Mouse (Mus musculus) CH12.LX (cell line): ENCODE measurements around the gene Gm49320. TPM values are rescaled to one million over a fixed set of nuclear protein-coding genes. Genes with fewer than 3 reads are reported as not detected.

Source experiments
- DNase-seq: peaks from one replicate; pipeline ENCODE4 v3.0.0-alpha.2; 2013; ENCODE audit errors: extremely low read depth
- H3K27ac ChIP-seq: 2 replicates; pipeline ENCODE4 v1.5.1; 2012; ENCODE audit warnings: low read depth, mild to moderate bottlenecking, control low read depth, moderate library complexity; ENCODE audit not compliant: insufficient read depth
- H3K27me3 ChIP-seq: replicated peaks from 2 replicates; pipeline ENCODE3; 2012; ENCODE audit warnings: inconsistent platforms
- H3K36me3 ChIP-seq, 2 experiments: replicated peaks in 1 of 2; 2 replicates each; pipeline versions ENCODE3 to v1.6.1; 2012; ENCODE audit warnings: inconsistent platforms in 1 of 2, low read length in 1 of 2, mild to moderate bottlenecking in 1 of 2, mixed read lengths in 1 of 2, moderate library complexity in 1 of 2; ENCODE audit not compliant: control insufficient read depth in 1 of 2, insufficient read depth in 1 of 2
- H3K4me1 ChIP-seq, 2 experiments: 2 replicates each; pipeline ENCODE4 v1.6.1; 2012; ENCODE audit warnings: inconsistent platforms in 1 of 2, moderate library complexity in 1 of 2; ENCODE audit not compliant: insufficient read depth in 2 of 2, control insufficient read depth in 1 of 2
- H3K4me2 ChIP-seq: 2 replicates; pipeline ENCODE4 v1.6.1; 2012; ENCODE audit warnings: low read depth, mild to moderate bottlenecking, control low read depth; ENCODE audit not compliant: poor library complexity, insufficient read depth, severe bottlenecking
- H3K4me3 ChIP-seq, 3 experiments: fragments of 150-350 bp in 1 of 3; sonication (generic) in 1 of 3; replicated peaks in 1 of 3; 2 replicates each; pipeline versions ENCODE3 to v1.5.1; 2011 to 2012; ENCODE audit warnings: low read depth in 2 of 3, low read length in 2 of 3, mild to moderate bottlenecking in 2 of 3, moderate library complexity in 2 of 3, control low read depth in 1 of 3, improper control_type of control experiment in 1 of 3, inconsistent platforms in 1 of 3, mixed read lengths in 1 of 3; ENCODE audit not compliant: poor library complexity in 1 of 3
- H3K79me2 ChIP-seq: replicated peaks from 2 replicates; pipeline ENCODE4 v1.6.1; 2012; ENCODE audit warnings: mild to moderate bottlenecking, moderate library complexity; ENCODE audit not compliant: control insufficient read depth, poor library complexity, insufficient read depth, severe bottlenecking; ENCODE audit errors: extremely low read depth
- H3K9ac ChIP-seq: 2 replicates; pipeline ENCODE4 v1.6.1; 2012; ENCODE audit warnings: low read depth, mild to moderate bottlenecking, control low read depth, moderate library complexity; ENCODE audit not compliant: insufficient read depth
- H3K9me3 ChIP-seq: replicated peaks from 2 replicates; pipeline ENCODE3; 2012; ENCODE audit warnings: low read length, inconsistent platforms, mixed read lengths
- BHLHE40 ChIP-seq: IDR thresholded peaks from 2 replicates; pipeline ENCODE4 v1.6.1; 2011; ENCODE audit warnings: mild to moderate bottlenecking, low read depth, low read length, improper control_type of control experiment
- CHD1 ChIP-seq: IDR thresholded peaks from 2 replicates; pipeline ENCODE4 v1.6.1; 2012; ENCODE audit warnings: low read depth, low read length, improper control_type of control experiment, inconsistent platforms
- CHD2 ChIP-seq: IDR thresholded peaks from 2 replicates; pipeline ENCODE4 v1.6.1; 2011; ENCODE audit warnings: low read length, improper control_type of control experiment
- CTCF ChIP-seq, 2 experiments: IDR thresholded peaks in 1 of 2; conservative IDR thresholded peaks in 1 of 2; 2 replicates each; pipeline ENCODE4 v1.5.1; 2011 to 2012; ENCODE audit warnings: low read depth in 2 of 2, low read length in 2 of 2, improper control_type of control experiment in 1 of 2, inconsistent platforms in 1 of 2, mild to moderate bottlenecking in 1 of 2, moderate library complexity in 1 of 2
- E2F4 ChIP-seq: IDR thresholded peaks from 2 replicates; pipeline ENCODE4 v1.6.1; 2011; ENCODE audit warnings: low read depth, low read length, improper control_type of control experiment; ENCODE audit not compliant: insufficient replicate concordance
- ELF1 ChIP-seq: IDR thresholded peaks from 2 replicates; pipeline ENCODE4 v1.6.1; 2014; ENCODE audit warnings: low read depth, mild to moderate bottlenecking, inconsistent platforms, low read length, improper control_type of control experiment
- EP300 ChIP-seq: IDR thresholded peaks from 2 replicates; pipeline ENCODE4 v1.6.1; 2011; ENCODE audit warnings: low read length, improper control_type of control experiment
- ETS1 ChIP-seq: conservative IDR thresholded peaks from 2 replicates; pipeline ENCODE4 v1.6.1; 2012; ENCODE audit warnings: low read depth, mild to moderate bottlenecking, inconsistent platforms, low read length, improper control_type of control experiment, moderate library complexity
- GABPA ChIP-seq: IDR thresholded peaks from 2 replicates; pipeline ENCODE4 v1.6.1; 2012; ENCODE audit warnings: low read depth, low read length, improper control_type of control experiment, inconsistent platforms; ENCODE audit not compliant: insufficient replicate concordance
- HCFC1 ChIP-seq: IDR thresholded peaks from 2 replicates; pipeline ENCODE4 v1.6.1; 2012; ENCODE audit warnings: low read depth, mild to moderate bottlenecking, inconsistent platforms, low read length, improper control_type of control experiment
- IRF4 ChIP-seq: IDR thresholded peaks from 2 replicates; pipeline ENCODE4 v1.6.1; 2014; ENCODE audit warnings: low read depth, mild to moderate bottlenecking, inconsistent platforms, low read length, improper control_type of control experiment
- JUN ChIP-seq: IDR thresholded peaks from 2 replicates; pipeline ENCODE4 v1.6.1; 2011; ENCODE audit warnings: low read depth, mild to moderate bottlenecking, low read length, improper control_type of control experiment, moderate library complexity; ENCODE audit not compliant: insufficient read depth
- JUND ChIP-seq: conservative IDR thresholded peaks from 2 replicates; pipeline ENCODE4 v1.6.1; 2011; ENCODE audit warnings: low read depth, low read length, improper control_type of control experiment
- KAT2A ChIP-seq: IDR thresholded peaks from 2 replicates; pipeline ENCODE4 v1.6.1; 2012; ENCODE audit warnings: low read length, improper control_type of control experiment, inconsistent platforms; ENCODE audit not compliant: insufficient replicate concordance
- MAZ ChIP-seq: IDR thresholded peaks from 2 replicates; pipeline ENCODE4 v1.6.1; 2012; ENCODE audit warnings: low read depth, mild to moderate bottlenecking, inconsistent platforms, low read length, improper control_type of control experiment, moderate library complexity
- MEF2A ChIP-seq: IDR thresholded peaks from 2 replicates; pipeline ENCODE4 v1.6.1; 2014; ENCODE audit warnings: low read depth, mild to moderate bottlenecking, inconsistent platforms, low read length, improper control_type of control experiment, borderline replicate concordance
- MXI1 ChIP-seq: IDR thresholded peaks from 2 replicates; pipeline ENCODE4 v1.6.1; 2011; ENCODE audit warnings: mild to moderate bottlenecking, low read depth, low read length, improper control_type of control experiment
- MYC ChIP-seq: IDR thresholded peaks from 2 replicates; pipeline ENCODE4 v1.6.1; 2011; ENCODE audit warnings: low read depth, mild to moderate bottlenecking, improper control_type of control experiment, low read length
- NRF1 ChIP-seq: IDR thresholded peaks from 2 replicates; pipeline ENCODE4 v1.6.1; 2014; ENCODE audit warnings: low read depth, mild to moderate bottlenecking, inconsistent platforms, low read length, improper control_type of control experiment, moderate library complexity
- PAX5 ChIP-seq: IDR thresholded peaks from 2 replicates; pipeline ENCODE4 v1.6.1; 2012; ENCODE audit warnings: low read length, inconsistent platforms, mixed read lengths
- POLR2A ChIP-seq: IDR thresholded peaks from 2 replicates; pipeline ENCODE4 v1.6.1; 2011; ENCODE audit warnings: low read depth, mild to moderate bottlenecking, improper control_type of control experiment, low read length
- POLR2AphosphoS2 ChIP-seq: IDR thresholded peaks from 2 replicates; pipeline ENCODE4 v1.6.1; 2011; ENCODE audit warnings: low read depth, low read length, improper control_type of control experiment
- RAD21 ChIP-seq: IDR thresholded peaks from 2 replicates; pipeline ENCODE4 v1.6.1; 2011; ENCODE audit warnings: low read depth, mild to moderate bottlenecking, low read length, improper control_type of control experiment, moderate library complexity
- RCOR1 ChIP-seq: conservative IDR thresholded peaks from 2 replicates; pipeline ENCODE4 v1.6.1; 2012; ENCODE audit warnings: low read depth, mild to moderate bottlenecking, inconsistent platforms, low read length, improper control_type of control experiment
- SIN3A ChIP-seq: IDR thresholded peaks from 2 replicates; pipeline ENCODE4 v1.6.1; 2012; ENCODE audit warnings: low read length, improper control_type of control experiment, inconsistent platforms
- SMC3 ChIP-seq: IDR thresholded peaks from 2 replicates; pipeline ENCODE4 v1.6.1; 2011; ENCODE audit warnings: low read depth, low read length, improper control_type of control experiment
- TBP ChIP-seq: conservative IDR thresholded peaks from 2 replicates; pipeline ENCODE4 v1.6.1; 2011; ENCODE audit warnings: low read depth, low read length, improper control_type of control experiment
- TCF12 ChIP-seq: IDR thresholded peaks from 2 replicates; pipeline ENCODE4 v1.6.1; 2014; ENCODE audit warnings: low read depth, mild to moderate bottlenecking, inconsistent platforms, low read length, improper control_type of control experiment
- UBTF ChIP-seq: IDR thresholded peaks from 2 replicates; pipeline ENCODE4 v1.6.1; 2012; ENCODE audit warnings: low read depth, mild to moderate bottlenecking, inconsistent platforms, low read length, improper control_type of control experiment, moderate library complexity
- ZC3H11A ChIP-seq: IDR thresholded peaks from 2 replicates; pipeline ENCODE4 v1.6.1; 2012; ENCODE audit warnings: low read depth, mild to moderate bottlenecking, inconsistent platforms, low read length, improper control_type of control experiment
- ZKSCAN1 ChIP-seq: IDR thresholded peaks from 2 replicates; pipeline ENCODE4 v1.6.1; 2012; ENCODE audit warnings: low read depth, inconsistent platforms, low read length, improper control_type of control experiment, borderline replicate concordance
- dilution Hi-C: fragments of 300-500 bp; cut with MboI; formaldehyde crosslinking; loops from 2 replicates; pipeline ENCODE4 v1.14.3; 2020; ENCODE audit warnings: low sequenced_read_pairs; ENCODE audit not compliant: extremely low pct_unique_long_range_greater_than_20kb, extremely low pct_ligation_motif_present
- in situ Hi-C: fragments of 300-500 bp; cut with MboI; formaldehyde crosslinking; loops from 3 replicates; pipeline ENCODE4 v1.14.3; 2019; ENCODE audit warnings: low sequenced_read_pairs, low pct_ligation_motif_present, low pct_unique_long_range_greater_than_20kb, mixed read lengths
- polyA plus RNA-seq: library from polyadenylated mRNA; unstranded; fragments of >175 nt; gene quantifications from 2 replicates; pipeline ENCODE4 v1.2.1, GENCODE M21; 2012; ENCODE audit warnings: low read depth; ENCODE audit not compliant: insufficient read length
- total RNA-seq, 2 experiments: library from RNA; depleted of rRNA; stranded (reverse); fragments of 300-350 nt in 1 of 2; fragments of >200 nt in 1 of 2; gene quantifications; 2 replicates each; pipeline ENCODE4 v1.2.3; 2012 to 2014

The Gm49320 gene
- total and polyA plus RNA-seq, 3 experiments = 0.08 to 0.23 (median 0.08) TPM

DNA sequence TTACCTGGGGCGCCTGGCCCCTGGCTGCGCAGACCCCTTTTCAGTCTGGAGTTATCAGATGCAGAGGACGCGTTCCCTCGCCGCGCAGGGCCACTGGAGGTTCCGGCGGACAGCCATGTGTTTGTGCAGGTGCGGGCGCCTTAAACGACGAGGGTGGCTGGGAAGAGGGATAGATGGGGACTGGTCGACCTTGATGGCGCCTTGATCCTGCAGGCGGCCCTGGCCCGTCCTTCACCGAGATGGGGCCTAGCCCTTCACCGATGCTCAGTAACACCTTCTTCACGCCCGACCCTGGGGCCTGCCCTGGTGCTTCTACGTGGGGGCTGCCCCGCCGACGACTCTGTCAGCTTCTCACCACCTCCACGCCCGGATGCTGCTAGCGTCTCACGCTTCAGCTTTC lies 10.5 kb downstream of the Gm49320 start:
- Histone ChIP-seq H3K27ac (no peak overlapping the region), H3K4me3 (no peak overlapping the region), H3K4me1 (peaks cover 9 to 13% of the 10 kb centered on the region in 2 experiments), H3K4me2 (no peak overlapping the region), H3K27me3 (no peaks in the 10 kb centered on the region), H3K79me2 (no peaks in the 10 kb centered on the region), H3K9ac (no peak overlapping the region), H3K9me3 (no peaks in the 10 kb centered on the region), H3K36me3 (peaks cover 53 to 71% of the 10 kb centered on the region in 2 experiments)
- TF ChIP-seq RAD21 = no peak
- TF ChIP-seq GABPA = no peak
- no peak for TF ChIP-seq ETS1
- no peak for TF ChIP-seq KAT2A
- no peak for TF ChIP-seq BHLHE40
- no peak for TF ChIP-seq CHD2
- TF ChIP-seq SIN3A = no peak
- TF ChIP-seq POLR2AphosphoS2 = no peak
- TF ChIP-seq CHD1 = no peak
- no peak for TF ChIP-seq UBTF
- no peak for TF ChIP-seq ELF1
- no peak for TF ChIP-seq RCOR1
- no peak for TF ChIP-seq E2F4
- TF ChIP-seq JUND = no peak
- no peak for TF ChIP-seq NRF1
- TF ChIP-seq PAX5 = no peak
- dilution Hi-C loops = no loop called here
- no peak for DNase-seq
- in situ Hi-C loops = no loop called here

DNA sequence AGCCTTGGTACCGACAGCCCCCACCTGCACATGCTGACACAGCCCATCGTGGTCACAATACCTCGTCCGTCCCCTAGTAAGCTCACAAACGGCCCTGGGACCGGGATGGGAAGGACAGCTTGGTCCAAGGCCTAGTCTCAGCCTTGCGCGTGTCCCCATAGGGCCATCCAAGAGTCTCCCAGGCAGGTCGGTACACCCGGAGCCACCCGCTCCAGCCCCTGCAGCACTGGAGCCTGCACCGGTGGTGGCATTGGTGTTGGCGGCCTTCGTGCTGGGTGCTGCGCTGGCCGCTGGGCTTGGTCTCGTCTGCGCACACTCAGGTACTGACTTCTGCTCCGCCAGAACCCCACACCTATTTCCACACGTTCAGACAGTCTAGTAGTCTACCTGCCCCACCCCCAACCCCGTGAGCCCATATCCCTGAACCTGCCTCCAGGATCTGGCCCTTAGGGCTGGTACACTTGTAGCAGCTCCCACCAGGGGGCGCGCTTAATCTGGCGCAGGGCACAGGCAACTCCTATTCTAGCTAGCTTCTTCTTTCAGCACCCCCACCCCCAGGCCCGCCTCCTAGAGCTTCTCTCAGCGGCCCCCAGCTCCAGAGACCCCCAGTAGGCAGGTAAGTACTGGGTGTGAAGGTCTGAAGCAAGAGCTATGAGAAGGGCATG lies 11.8 kb downstream of the Gm49320 start:
- Histone ChIP-seq H3K4me3 (no peak overlapping the region), H3K79me2 (no peaks in the 10 kb centered on the region), H3K27ac (no peak overlapping the region), H3K4me2 (no peak overlapping the region), H3K9ac (no peak overlapping the region), H3K4me1 (peaks cover 10 to 14% of the 10 kb centered on the region in 2 experiments), H3K36me3 (peaks cover 49 to 71% of the 10 kb centered on the region in 2 experiments), H3K27me3 (no peaks in the 10 kb centered on the region), H3K9me3 (no peaks in the 10 kb centered on the region)
- DNase-seq = peak; percentile 80
- dilution Hi-C loops = no loop called here
- in situ Hi-C loops = loop anchor here (10.0 kb wide), 1 partner anchor 64 kb away; no protein-coding TSS in a partner anchor
- TF ChIP-seq ZC3H11A = no peak
- no peak for TF ChIP-seq ETS1
- peak; percentile 33 to 79; a peak in 3 of 4 replicates for TF ChIP-seq CTCF (conservative IDR thresholded peaks at IDR 0.05 in 1 of 2, IDR thresholded peaks at IDR 0.05 in 1 of 2; ENCODE audit: low read depth in 2 of 2, low read length in 2 of 2)
- TF ChIP-seq MAZ = peak; percentile 55; the same call in 1 of the 2 replicates
- TF ChIP-seq MXI1 = 0 out of 2 replicates have a peak, but pooled peaks have one; percentile 37
- TF ChIP-seq CHD1 = no peak
- TF ChIP-seq HCFC1 = no peak
- no peak for TF ChIP-seq JUN
- TF ChIP-seq ZKSCAN1 = no peak
- no peak for TF ChIP-seq POLR2A
- TF ChIP-seq TBP = no peak
- 0 out of 2 replicates have a peak, but pooled peaks have one; percentile 29 for TF ChIP-seq TCF12
- 0 out of 2 replicates have a peak, but pooled peaks have one; percentile 25 for TF ChIP-seq BHLHE40
- TF ChIP-seq MEF2A = 0 out of 2 replicates have a peak, but pooled peaks have one; percentile 32
- peak; percentile 37 for TF ChIP-seq RAD21
- no peak for TF ChIP-seq KAT2A
- no peak for TF ChIP-seq EP300
- peak; percentile 44; the same call in 1 of the 2 replicates for TF ChIP-seq IRF4
- TF ChIP-seq SMC3 = peak; percentile 70
- no peak for TF ChIP-seq MYC
- no peak for TF ChIP-seq PAX5
- peak; percentile 43; the same call in 1 of the 2 replicates for TF ChIP-seq NRF1
- peak; percentile 48; the same call in 1 of the 2 replicates for TF ChIP-seq SIN3A
